Mouse (Mus musculus) heart, postnatal 0 days (tissue): ENCODE results near the gene Aim2.

Experiments
- CTCF ChIP-seq: IDR thresholded peaks from 2 replicates; pipeline ENCODE4 v1.5.1; 2016; ENCODE audit warnings: antibody characterized with exemption, control low read depth, low read depth
- EP300 ChIP-seq: IDR thresholded peaks from 2 replicates; pipeline ENCODE4 v1.6.1; 2016; ENCODE audit warnings: antibody characterized with exemption, low read depth

- TF ChIP-seq CTCF (no peak), EP300 (no peak)
Measured at GRCm38 (mm10) chr1:173381436-173381835, 30.8 kb downstream of the Aim2 start.
